Mouse (Mus musculus): ENCODE data around the gene Prkca.

DNA sequence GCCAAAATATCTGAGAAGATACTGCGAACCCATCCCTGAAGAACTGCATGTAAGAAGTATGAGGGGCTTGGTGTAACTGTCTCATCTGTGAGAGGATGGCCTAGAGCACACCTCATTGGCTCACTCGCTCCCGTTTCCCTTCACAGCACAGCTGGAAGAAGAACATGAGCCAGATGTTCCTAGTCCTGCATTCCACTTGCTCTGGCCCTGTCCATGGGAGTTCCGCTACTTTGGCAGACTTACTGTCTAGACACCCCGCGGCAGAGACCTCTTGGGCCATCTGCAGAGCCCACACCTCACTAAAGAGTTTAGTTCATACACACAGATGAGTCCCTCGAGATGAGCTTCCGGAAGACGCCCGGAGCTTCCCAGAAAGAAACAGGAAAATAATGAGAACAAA, 43.8 kb downstream of the Prkca start:
- TF ChIP-seq KAT2A (conservative IDR thresholded peaks at IDR 0.05; ENCODE audit: low read depth, low read length) (no peak), CTCF (IDR thresholded peaks at IDR 0.05 in 2 of 3, conservative IDR thresholded peaks at IDR 0.05 in 1 of 3; ENCODE audit: control insufficient read depth in 1 of 3, insufficient read depth in 1 of 3, low read depth in 2 of 3, low read length in 3 of 3, poor library complexity in 1 of 3, severe bottlenecking in 1 of 3) (no peak), E2F4 (IDR thresholded peaks at IDR 0.05; ENCODE audit: borderline replicate concordance, low read depth, low read length) (no peak), BHLHE40 (IDR thresholded peaks at IDR 0.05; ENCODE audit: borderline replicate concordance, low read depth, low read length) (no peak), ZNF384 (IDR thresholded peaks at IDR 0.05; ENCODE audit: low read depth, low read length) (no peak), GABPA (IDR thresholded peaks at IDR 0.05; ENCODE audit: low read depth, low read length) (no peak), MAZ (IDR thresholded peaks at IDR 0.05; ENCODE audit: low read depth, low read length) (no peak), UBTF (IDR thresholded peaks at IDR 0.05; ENCODE audit: borderline replicate concordance, insufficient read depth, low read depth, low read length) (no peak), USF2 (IDR thresholded peaks at IDR 0.05; ENCODE audit: borderline replicate concordance in 1 of 2, insufficient read depth in 1 of 2, low read depth in 1 of 2, low read length in 2 of 2) (no peak)

Measured in MEL (cell line).